Mouse (Mus musculus): Measurements from ENCODE around the gene Ttc13. TPM values are rescaled to one million over a fixed set of nuclear protein-coding genes. Genes with fewer than 3 reads are reported as not detected.
A peak's percentile ranks its signal among the peaks of the same experiment; 100 is the strongest.

Ttc13 gene
- polyA plus RNA-seq, 1 experiment from 2014 or later, result 62.6 TPM

DNA sequence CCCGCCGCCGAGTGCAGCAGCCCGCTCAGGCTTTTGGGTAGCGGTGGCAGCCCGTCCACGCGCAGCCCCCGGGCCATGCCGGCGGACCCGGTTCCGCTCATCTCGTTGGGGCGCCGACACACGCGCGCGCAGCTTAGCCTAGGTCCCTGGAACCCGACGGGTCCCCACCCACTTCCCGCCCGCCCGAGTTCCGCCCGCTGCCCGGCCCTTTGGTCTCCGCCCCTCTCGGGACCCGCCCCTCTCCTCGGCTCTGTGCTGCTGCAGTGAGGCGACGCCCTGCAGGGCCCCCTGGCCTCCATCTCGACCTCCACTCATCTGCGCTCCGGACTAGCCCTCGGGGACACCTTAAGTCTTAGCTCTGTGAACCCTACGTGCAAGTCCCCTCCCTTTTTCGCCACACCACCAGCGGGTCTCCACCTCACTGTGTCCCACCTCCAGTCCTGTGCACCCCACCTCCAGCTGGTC, 30.0 kb upstream of the Ttc13 start, which contains the start of gene Fam89a:
Gene Fam89a, minus strand, starts transcription at position 124 of the 465 bp plus-strand sequence.
- under 1% methylated on average over 39 of the region's 41 CpGs for whole genome bisulfite sequencing
- Histone ChIP-seq H3K9me3 (ENCODE audit: control insufficient read depth, low read length) (no peaks in the 10 kb centered on the region), H3K4me1 (replicated peaks; ENCODE audit: control insufficient read depth, insufficient read depth, low read length) (peaks cover 11% of the 10 kb centered on the region), H3K9ac (replicated peaks; ENCODE audit: low read depth, low read length) (peak within 1 kb of the TSS; percentile 50), H3K27me3 (replicated peaks; ENCODE audit: control insufficient read depth, insufficient read depth, low read length) (peaks cover 51% of the 10 kb centered on the region), H3K4me3 (replicated peaks; ENCODE audit: low read length) (peak within 1 kb of the TSS; percentile 50), H3K36me3 (ENCODE audit: control insufficient read depth, insufficient read depth) (no peaks in the 10 kb centered on the region), H3K4me2 (ENCODE audit: low read length) (peak within 1 kb of the TSS; percentile 72), H3K27ac (ENCODE audit: low read length) (no peak within 1 kb of the TSS)
- no peak for ATAC-seq

GRCm38 (mm10) chr8:124751191-124751590, 29.4 kb upstream of the Ttc13 start:
- H3K9ac ChIP-seq (replicated peaks; ENCODE audit: low read depth, low read length), result peak overlapping the region; percentile 50
- H3K4me1 ChIP-seq (replicated peaks; ENCODE audit: control insufficient read depth, insufficient read depth, low read length), result peaks cover 11% of the 10 kb centered on the region
- peaks cover 51% of the 10 kb centered on the region for H3K27me3 ChIP-seq (replicated peaks; ENCODE audit: control insufficient read depth, insufficient read depth, low read length)
- no peak overlapping the region for H3K27ac ChIP-seq (ENCODE audit: low read length)
- H3K9me3 ChIP-seq (ENCODE audit: control insufficient read depth, low read length), result no peaks in the 10 kb centered on the region
- 0% methylated on average over 31 of the region's 31 CpGs for WGBS
- no peaks in the 10 kb centered on the region for H3K36me3 ChIP-seq (ENCODE audit: control insufficient read depth, insufficient read depth)
- peak overlapping the region; percentile 72 for H3K4me2 ChIP-seq (ENCODE audit: low read length)
- peak overlapping the region; percentile 50 for H3K4me3 ChIP-seq (replicated peaks; ENCODE audit: low read length)
- no peak for ATAC-seq

GRCm38 (mm10) chr8:124746661-124747060, 24.9 kb upstream of the Ttc13 start:
- peaks cover 24% of the 10 kb centered on the region for H3K27me3 ChIP-seq (replicated peaks; ENCODE audit: control insufficient read depth, insufficient read depth, low read length)
- H3K36me3 ChIP-seq (ENCODE audit: control insufficient read depth, insufficient read depth), result no peaks in the 10 kb centered on the region
- 76% methylated on average over 13 of the region's 13 CpGs for WGBS
- no peaks in the 10 kb centered on the region for H3K9me3 ChIP-seq (ENCODE audit: control insufficient read depth, low read length)
- H3K4me1 ChIP-seq (replicated peaks; ENCODE audit: control insufficient read depth, insufficient read depth, low read length), result peaks cover 9% of the 10 kb centered on the region
- ATAC-seq, result no peak
- no peak overlapping the region for H3K4me3 ChIP-seq (replicated peaks; ENCODE audit: low read length)
- H3K27ac ChIP-seq (ENCODE audit: low read length), result no peak overlapping the region
- no peak overlapping the region for H3K4me2 ChIP-seq (ENCODE audit: low read length)
- H3K9ac ChIP-seq (replicated peaks; ENCODE audit: low read depth, low read length), result no peak overlapping the region

GRCm38 (mm10) chr8:124739268-124739667, 17.5 kb upstream of the Ttc13 start:
- H3K4me1 ChIP-seq (replicated peaks; ENCODE audit: control insufficient read depth, insufficient read depth, low read length), result no peaks in the 10 kb centered on the region
- H3K9ac ChIP-seq (replicated peaks; ENCODE audit: low read depth, low read length), result no peak overlapping the region
- no peaks in the 10 kb centered on the region for H3K27me3 ChIP-seq (replicated peaks; ENCODE audit: control insufficient read depth, insufficient read depth, low read length)
- no peak for ATAC-seq
- no peak overlapping the region for H3K4me2 ChIP-seq (ENCODE audit: low read length)
- H3K4me3 ChIP-seq (replicated peaks; ENCODE audit: low read length), result no peak overlapping the region
- peaks cover 3% of the 10 kb centered on the region for H3K36me3 ChIP-seq (ENCODE audit: control insufficient read depth, insufficient read depth)
- 86% methylated on average over 1 of the region's 1 CpGs for WGBS
- H3K9me3 ChIP-seq (ENCODE audit: control insufficient read depth, low read length), result no peaks in the 10 kb centered on the region
- no peak overlapping the region for H3K27ac ChIP-seq (ENCODE audit: low read length)

DNA sequence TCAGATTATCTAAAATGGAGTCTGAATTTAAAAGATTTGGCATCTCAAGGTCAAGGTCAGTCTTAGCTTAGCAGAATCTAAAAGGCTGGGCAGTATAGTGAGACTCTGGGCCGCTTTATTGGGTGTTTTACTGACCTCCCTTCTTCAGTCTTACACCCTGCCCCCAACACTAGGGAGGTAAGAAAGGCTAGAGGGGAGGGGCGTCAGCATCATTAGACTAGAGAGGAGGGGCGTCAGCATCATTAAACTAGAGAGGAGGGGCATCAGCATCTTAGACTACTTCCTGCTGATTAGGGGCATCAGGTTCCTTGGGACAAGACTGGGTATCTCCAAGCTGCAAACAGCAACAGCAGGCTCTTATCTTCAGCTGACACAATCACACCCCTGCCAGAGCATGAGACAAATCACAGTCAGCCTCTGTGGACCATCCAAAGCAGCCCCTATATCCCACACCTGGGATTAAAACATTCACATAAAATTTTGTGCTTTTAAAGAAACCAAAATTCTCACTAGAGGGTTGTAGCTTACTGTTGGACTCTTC, 13.7 kb upstream of the Ttc13 start:
- Histone ChIP-seq H3K9ac (replicated peaks; ENCODE audit: low read depth, low read length) (no peak overlapping the region), H3K27me3 (replicated peaks; ENCODE audit: control insufficient read depth, insufficient read depth, low read length) (no peaks in the 10 kb centered on the region), H3K4me2 (ENCODE audit: low read length) (no peak overlapping the region), H3K4me1 (replicated peaks; ENCODE audit: control insufficient read depth, insufficient read depth, low read length) (no peaks in the 10 kb centered on the region), H3K36me3 (ENCODE audit: control insufficient read depth, insufficient read depth) (peaks cover 37% of the 10 kb centered on the region), H3K9me3 (ENCODE audit: control insufficient read depth, low read length) (no peaks in the 10 kb centered on the region), H3K4me3 (replicated peaks; ENCODE audit: low read length) (no peak overlapping the region), H3K27ac (ENCODE audit: low read length) (no peak overlapping the region)
- ATAC-seq, result no peak
- WGBS, result 69% methylated on average over 3 of the region's 3 CpGs

DNA sequence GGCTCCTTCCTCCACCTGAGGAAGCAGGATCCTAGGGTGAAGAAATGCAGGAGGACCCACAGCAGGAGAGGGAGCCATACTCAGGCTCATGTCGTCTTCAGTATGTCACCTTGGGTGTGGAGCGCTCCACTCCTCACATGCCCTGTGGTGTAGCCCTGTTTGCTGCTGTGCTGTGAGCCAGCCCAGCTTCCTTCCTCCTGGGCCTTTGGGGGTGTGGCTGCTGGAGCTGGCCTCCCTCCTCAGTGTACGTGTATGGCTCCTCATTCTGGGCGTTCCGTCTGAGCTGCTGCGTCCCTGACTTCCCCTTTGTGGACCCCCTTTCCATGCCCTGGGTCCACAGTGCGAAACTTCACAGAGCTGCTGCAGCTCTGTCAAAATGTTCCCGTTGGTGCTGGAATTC, 11.0 kb upstream of the Ttc13 start:
- 89% methylated on average over 8 of the region's 8 CpGs for WGBS
- H3K27me3 ChIP-seq (replicated peaks; ENCODE audit: control insufficient read depth, insufficient read depth, low read length), result no peaks in the 10 kb centered on the region

DNA sequence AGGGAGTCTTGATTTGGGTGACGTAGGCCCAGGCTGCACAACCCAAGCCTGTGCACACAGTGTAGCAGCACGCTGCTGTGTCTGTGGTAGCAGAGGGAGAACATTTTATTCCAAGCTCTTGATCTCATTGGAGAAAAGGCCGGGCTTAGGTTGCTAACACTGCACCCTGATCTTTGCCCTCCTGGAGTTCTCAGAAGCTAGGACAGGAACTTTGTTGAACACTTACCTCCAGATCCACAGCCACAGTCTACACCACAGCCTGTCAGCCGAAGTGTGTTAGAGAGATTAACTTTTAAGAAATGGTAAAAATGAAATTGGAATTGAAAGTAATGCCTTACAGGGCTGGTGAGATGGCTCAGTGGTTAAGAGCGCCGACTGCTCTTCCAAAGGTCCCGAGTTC, 2.5 kb upstream of the Ttc13 start:
- ATAC-seq, result no peak
- Histone ChIP-seq H3K27ac (ENCODE audit: low read length) (no peak overlapping the region), H3K4me1 (replicated peaks; ENCODE audit: control insufficient read depth, insufficient read depth, low read length) (peaks cover 23% of the 10 kb centered on the region), H3K9me3 (ENCODE audit: control insufficient read depth, low read length) (no peaks in the 10 kb centered on the region), H3K36me3 (ENCODE audit: control insufficient read depth, insufficient read depth) (peaks cover 16% of the 10 kb centered on the region), H3K9ac (replicated peaks; ENCODE audit: low read depth, low read length) (no peak overlapping the region), H3K27me3 (replicated peaks; ENCODE audit: control insufficient read depth, insufficient read depth, low read length) (no peaks in the 10 kb centered on the region), H3K4me3 (replicated peaks; ENCODE audit: low read length) (no peak overlapping the region), H3K4me2 (ENCODE audit: low read length) (no peak overlapping the region)
- WGBS, result 94% methylated on average over 7 of the region's 7 CpGs

More for the DNA sequence above, 11.0 kb upstream of the Ttc13 start:
- no peaks in the 10 kb centered on the region for H3K4me1 ChIP-seq (replicated peaks; ENCODE audit: control insufficient read depth, insufficient read depth, low read length)
- no peak for ATAC-seq
- no peak overlapping the region for H3K9ac ChIP-seq (replicated peaks; ENCODE audit: low read depth, low read length)
- H3K27ac ChIP-seq (ENCODE audit: low read length), result no peak overlapping the region
- H3K36me3 ChIP-seq (ENCODE audit: control insufficient read depth, insufficient read depth), result peaks cover 54% of the 10 kb centered on the region
- H3K4me2 ChIP-seq (ENCODE audit: low read length), result no peak overlapping the region
- no peak overlapping the region for H3K4me3 ChIP-seq (replicated peaks; ENCODE audit: low read length)
- no peaks in the 10 kb centered on the region for H3K9me3 ChIP-seq (ENCODE audit: control insufficient read depth, low read length)

DNA sequence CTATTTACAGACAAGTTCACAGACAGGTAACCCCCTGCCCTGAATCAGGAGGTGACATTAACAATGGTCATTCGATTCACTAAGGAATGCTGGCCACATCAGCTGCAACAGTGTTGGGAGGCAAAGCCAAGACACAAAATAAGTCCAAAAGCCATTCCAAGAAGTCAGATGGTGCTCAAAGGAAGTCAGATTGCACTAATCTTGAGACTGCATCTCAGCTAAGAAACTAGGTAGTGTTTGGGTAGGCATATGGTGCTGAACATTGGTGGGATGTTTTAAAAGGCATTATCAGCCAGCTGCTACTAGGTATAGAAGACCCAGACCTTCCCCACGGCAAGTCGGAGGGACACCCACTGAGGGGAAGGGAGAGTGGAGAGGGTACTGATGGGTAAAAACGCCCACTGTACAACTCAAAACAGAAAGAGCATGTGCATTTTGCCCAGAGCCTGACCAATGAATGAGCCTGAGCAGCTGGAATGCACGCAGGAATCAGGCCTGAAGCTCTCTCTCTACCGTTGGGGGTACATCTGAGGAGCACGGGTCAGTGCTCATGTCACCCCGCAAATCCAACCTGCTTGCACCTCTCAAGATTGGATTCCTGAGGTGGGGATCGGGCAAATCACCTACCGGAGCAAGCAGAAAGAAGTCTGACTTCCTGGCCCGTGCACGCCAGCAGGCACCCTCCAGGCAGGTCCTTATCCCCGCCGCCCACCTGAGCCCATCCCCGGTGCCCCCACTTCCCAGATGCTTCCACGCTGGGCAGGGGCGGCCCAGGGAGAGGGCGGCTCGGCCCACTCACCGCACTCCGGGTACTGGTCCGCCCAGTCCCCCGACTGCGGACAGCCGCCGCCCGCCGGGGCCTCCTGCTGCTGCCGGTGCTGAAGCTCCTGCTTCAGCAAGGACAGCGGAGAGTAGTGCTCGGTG, 583 bp downstream of the Ttc13 start:
- Histone ChIP-seq H3K9me3 (ENCODE audit: control insufficient read depth, low read length) (no peaks in the 10 kb centered on the region), H3K9ac (replicated peaks; ENCODE audit: low read depth, low read length) (peak overlapping the region; percentile 90), H3K27me3 (replicated peaks; ENCODE audit: control insufficient read depth, insufficient read depth, low read length) (no peaks in the 10 kb centered on the region), H3K27ac (ENCODE audit: low read length) (peak overlapping the region; percentile 44), H3K4me3 (replicated peaks; ENCODE audit: low read length) (peak overlapping the region; percentile 86), H3K4me1 (replicated peaks; ENCODE audit: control insufficient read depth, insufficient read depth, low read length) (peaks cover 23% of the 10 kb centered on the region), H3K4me2 (ENCODE audit: low read length) (peak overlapping the region; percentile 76), H3K36me3 (ENCODE audit: control insufficient read depth, insufficient read depth) (0 out of 2 replicates have a peak, but pooled peaks cover 3% of the 10 kb centered on the region)
- peak; percentile 61 for ATAC-seq
- WGBS, result 2% methylated on average over 31 of the region's 31 CpGs

DNA sequence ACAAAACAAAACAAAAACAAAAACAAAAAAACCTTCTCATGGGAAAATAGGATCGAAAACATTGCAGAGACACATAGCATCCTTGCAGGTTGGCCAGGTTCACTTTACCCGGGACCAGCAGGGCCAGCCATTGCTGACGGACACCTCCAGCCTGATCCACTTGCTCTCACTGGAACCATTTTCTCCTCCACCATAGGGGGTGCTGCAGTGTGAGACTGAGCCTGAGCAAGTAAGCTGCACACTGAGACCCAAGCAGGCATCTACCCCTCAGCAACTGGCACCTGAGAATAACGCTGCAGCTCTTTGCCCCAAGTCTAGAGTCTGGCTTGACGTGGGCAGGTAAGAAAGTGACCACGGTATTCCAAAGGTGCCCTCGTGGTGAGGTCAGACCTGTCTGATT, 1.6 kb downstream of the Ttc13 start:
- H3K4me3 ChIP-seq (replicated peaks; ENCODE audit: low read length), result no peak overlapping the region
- H3K36me3 ChIP-seq (ENCODE audit: control insufficient read depth, insufficient read depth), result no peaks in the 10 kb centered on the region
- ATAC-seq, result no peak
- H3K4me2 ChIP-seq (ENCODE audit: low read length), result no peak overlapping the region
- WGBS, result 76% methylated on average over 7 of the region's 7 CpGs
- H3K27ac ChIP-seq (ENCODE audit: low read length), result no peak overlapping the region
- H3K9me3 ChIP-seq (ENCODE audit: control insufficient read depth, low read length), result no peaks in the 10 kb centered on the region
- no peaks in the 10 kb centered on the region for H3K27me3 ChIP-seq (replicated peaks; ENCODE audit: control insufficient read depth, insufficient read depth, low read length)
- no peak overlapping the region for H3K9ac ChIP-seq (replicated peaks; ENCODE audit: low read depth, low read length)
- peaks cover 23% of the 10 kb centered on the region for H3K4me1 ChIP-seq (replicated peaks; ENCODE audit: control insufficient read depth, insufficient read depth, low read length)

Measured in forebrain, embryonic 16.5 days (tissue).